Mouse (Mus musculus) erythroblast, adult 5-6 weeks (primary cell): ENCODE measurements around the gene Ces1e. TPM values are rescaled to one million over a fixed set of nuclear protein-coding genes. Genes with fewer than 3 reads are reported as not detected.

Experiments used
- ATAC-seq: replicated peaks from 2 replicates; pipeline ENCODE4 v1.8.0; 2016; ENCODE audit warnings: moderate number of reproducible peaks, mild to moderate bottlenecking, moderate TSS enrichment, inconsistent platforms; ENCODE audit not compliant: poor library complexity, low FRiP score, severe bottlenecking
- total RNA-seq, 2 experiments: library from RNA; stranded (forward) in 1 of 2; stranded (reverse) in 1 of 2; fragments of 150-400 nt in 1 of 2; fragments of 200-764, 138-1000 nt in 1 of 2; gene quantifications; 2 replicates each; pipeline versions ENCODE4 v1.2.3 to v1.2.4; 2015 to 2017; ENCODE audit warnings: low replicate concordance in 2 of 2

Ces1e gene
- total RNA-seq, 2 experiments from 2014 or later = not detected

- ATAC-seq = no peak
These were observed 33.0 kb downstream of the Ces1e start for GRCm38 (mm10) chr8:93196436-93196835.

DNA sequence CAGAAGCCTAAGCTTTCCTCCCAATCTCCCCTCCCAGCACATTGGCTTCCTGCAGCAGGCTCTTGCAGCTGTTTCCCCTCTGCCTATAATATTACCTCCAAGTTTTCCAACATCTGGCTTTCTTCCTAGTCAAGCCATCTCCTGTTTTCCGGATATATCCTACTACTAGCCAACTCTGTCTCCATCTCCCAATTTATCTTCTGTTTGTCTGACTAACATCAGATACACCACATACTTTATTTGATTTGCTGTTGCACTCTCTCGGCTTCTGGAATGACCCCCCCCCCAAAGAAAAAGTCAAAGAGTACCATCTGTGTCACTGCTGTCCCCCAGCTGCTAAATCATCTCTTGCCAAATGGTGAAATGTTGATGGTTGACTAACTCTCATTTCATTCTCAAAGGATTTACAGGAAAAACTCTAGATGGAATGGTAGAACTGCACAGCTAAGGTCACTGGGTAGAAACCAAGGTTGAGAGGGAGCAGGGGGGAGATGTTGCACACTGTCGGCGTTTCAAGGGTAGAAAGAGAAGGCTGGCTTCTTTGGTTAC is 48.8 kb downstream of the Ces1e start:
- ATAC-seq = no peak

DNA sequence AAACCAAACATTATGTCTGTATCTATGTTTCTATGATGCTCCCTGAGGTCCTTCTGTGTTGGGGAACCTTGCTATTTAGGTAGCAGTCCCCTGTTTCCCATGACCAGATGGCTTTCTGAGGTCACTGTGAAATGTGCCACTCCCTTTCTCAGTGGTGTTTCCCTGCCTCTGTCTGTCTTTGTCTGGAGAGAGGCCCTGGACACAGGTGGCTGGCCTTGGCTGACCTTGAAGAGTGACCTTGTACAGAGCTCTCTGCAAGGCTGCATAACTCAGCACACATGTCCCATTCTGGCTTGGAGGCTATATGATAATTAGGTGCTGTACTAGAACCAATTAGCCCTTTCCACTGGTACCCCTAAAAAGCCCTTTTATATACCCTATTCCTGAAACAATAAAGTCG is 52.8 kb downstream of the Ces1e start:
- no peak for ATAC-seq

DNA sequence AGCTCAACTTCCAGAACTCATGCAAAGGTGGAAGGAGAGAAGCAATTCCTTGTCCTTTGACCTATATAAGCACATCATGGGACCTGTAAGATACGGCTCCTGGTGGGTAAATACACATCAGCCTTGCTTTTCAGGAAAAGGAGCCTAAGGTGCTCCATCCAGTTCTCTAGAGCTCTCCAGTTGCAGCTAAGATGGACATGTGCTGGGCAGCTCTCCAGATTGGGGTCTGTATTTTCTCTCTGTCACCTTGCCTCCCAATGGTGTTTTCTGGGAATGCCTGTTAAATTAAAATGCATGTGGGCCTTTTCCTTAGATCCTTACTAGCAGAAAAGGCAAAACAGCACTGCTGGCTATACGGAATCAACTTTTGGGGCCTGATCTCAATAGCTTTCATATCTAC is 54.9 kb downstream of the Ces1e start:
- no peak for ATAC-seq

- ATAC-seq = no peak
These were observed 57.4 kb downstream of the Ces1e start for GRCm38 (mm10) chr8:93171846-93172590.

DNA sequence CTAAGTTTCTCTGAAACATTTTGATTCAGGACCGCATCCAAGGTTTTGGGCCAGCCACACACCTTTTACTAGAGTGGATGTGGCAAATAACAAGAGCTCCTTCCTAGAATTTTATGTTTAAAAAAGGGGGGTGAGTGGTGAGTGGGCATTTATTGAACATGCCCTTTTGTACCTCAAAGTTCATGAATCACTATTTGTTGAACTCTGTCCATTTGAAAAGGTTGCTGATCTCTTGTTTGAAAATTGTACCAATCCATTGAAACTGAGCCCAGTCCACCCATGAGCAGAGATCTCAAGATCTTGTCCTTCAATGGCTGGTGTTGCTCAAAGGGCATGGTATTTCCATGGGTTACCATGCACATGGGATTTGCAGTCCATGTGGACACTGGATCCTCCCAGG is 66.1 kb downstream of the Ces1e start:
- no peak for ATAC-seq

DNA sequence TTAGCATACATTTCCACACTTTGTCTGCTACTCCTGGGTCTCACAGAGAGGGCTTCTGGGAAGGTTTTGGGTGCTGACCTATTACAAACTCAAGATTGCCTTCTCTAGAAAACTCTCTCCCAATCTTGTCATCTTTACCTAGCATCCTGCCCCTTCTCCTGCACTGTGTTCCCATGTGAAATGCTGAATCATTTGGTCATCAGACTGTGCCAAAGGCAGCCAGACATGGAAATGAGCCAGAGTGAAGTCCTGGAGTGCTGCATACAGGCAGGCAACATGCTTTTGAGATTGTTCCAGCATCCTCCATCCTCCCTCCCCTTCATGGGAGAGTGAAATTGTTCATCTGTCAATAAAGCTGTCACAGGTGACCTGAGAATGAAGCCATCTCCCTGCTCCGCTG is 78.0 kb downstream of the Ces1e start:
- ATAC-seq = no peak

Other genes with a start within 250 kb of the Ces1e start
- not detected in 2 replicates for gene Ces1a, start 181.4 kb downstream of the Ces1e start, total RNA-seq (2015; ENCODE audit: low replicate concordance)
- not detected in 2 replicates for gene Ces1a, start 181.4 kb downstream of the Ces1e start, total RNA-seq (2017; ENCODE audit: low replicate concordance)
- not detected in 2 replicates for gene Ces1b, start 149.6 kb downstream of the Ces1e start, total RNA-seq (2015; ENCODE audit: low replicate concordance)
- not detected in 2 replicates for gene Ces1b, start 149.6 kb downstream of the Ces1e start, total RNA-seq (2017; ENCODE audit: low replicate concordance)
- gene Ces1c, start 98.3 kb downstream of the Ces1e start, total RNA-seq (2015; ENCODE audit: low replicate concordance) = not detected in 2 replicates
- gene Ces1c, start 98.3 kb downstream of the Ces1e start, total RNA-seq (2017; ENCODE audit: low replicate concordance) = not detected in 2 replicates
- gene Ces1d, start 31.8 kb downstream of the Ces1e start, total RNA-seq (2015; ENCODE audit: low replicate concordance) = 0.42 TPM in 1 of 2 replicates, not detected in the other
- gene Ces1d, start 31.8 kb downstream of the Ces1e start, total RNA-seq (2017; ENCODE audit: low replicate concordance) = not detected in 2 replicates
- not detected in 2 replicates for gene Ces1f, start 50.1 kb upstream of the Ces1e start, total RNA-seq (2015; ENCODE audit: low replicate concordance)
- gene Ces1f, start 50.1 kb upstream of the Ces1e start, total RNA-seq (2017; ENCODE audit: low replicate concordance) = not detected in 2 replicates
- not detected in 2 replicates for gene Ces1g, start 107.7 kb upstream of the Ces1e start, total RNA-seq (2015; ENCODE audit: low replicate concordance)
- gene Ces1g, start 107.7 kb upstream of the Ces1e start, total RNA-seq (2017; ENCODE audit: low replicate concordance) = not detected in 2 replicates
- gene Ces1h, start 150.1 kb upstream of the Ces1e start, total RNA-seq (2015; ENCODE audit: low replicate concordance) = not detected in 2 replicates
- not detected in 2 replicates for gene Ces1h, start 150.1 kb upstream of the Ces1e start, total RNA-seq (2017; ENCODE audit: low replicate concordance)